Mouse (Mus musculus): ENCODE measurements at regions not wholly inside any gene's neighbourhood (a gene's known extent, or its start where the extent isn't known, plus 50 kb on each side); places are given as distances from the start of the nearest gene placed in this dataset.

DNA sequence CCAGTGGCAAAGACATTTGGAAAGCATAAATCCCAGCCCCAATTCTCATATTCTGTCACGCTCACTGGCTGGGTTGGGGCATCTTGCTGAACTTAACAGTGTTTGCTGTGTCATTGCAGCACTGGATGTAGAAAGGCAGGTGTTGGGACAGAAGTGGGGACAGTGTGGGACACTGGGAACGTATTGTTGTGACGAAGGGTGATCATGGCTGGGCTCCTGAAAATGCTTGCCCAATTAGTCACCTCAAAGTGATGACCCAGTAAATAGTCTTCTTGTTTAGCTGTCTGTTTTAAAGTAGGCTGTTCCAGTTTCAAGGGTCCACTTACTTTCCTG lies 100.0 kb upstream of the Eya4 start:
- H3K36me3 ChIP-seq: no peaks in the 10 kb centered on the region
- ATAC-seq (replicated peaks; ENCODE audit: low FRiP score): no peak
- H3K27ac ChIP-seq: no peak overlapping the region
- H3K9ac ChIP-seq: no peak overlapping the region
- no peaks in the 10 kb centered on the region for H3K9me3 ChIP-seq (replicated peaks)
- WGBS: 68% methylated on average over 3 of the region's 3 CpGs
- H3K27me3 ChIP-seq: no peaks in the 10 kb centered on the region
- no peak overlapping the region for H3K4me3 ChIP-seq (replicated peaks)
- H3K4me1 ChIP-seq: peaks cover 21% of the 10 kb centered on the region
- H3K4me2 ChIP-seq: peak overlapping the region; percentile 47; the same call in 1 of the 2 replicates

DNA sequence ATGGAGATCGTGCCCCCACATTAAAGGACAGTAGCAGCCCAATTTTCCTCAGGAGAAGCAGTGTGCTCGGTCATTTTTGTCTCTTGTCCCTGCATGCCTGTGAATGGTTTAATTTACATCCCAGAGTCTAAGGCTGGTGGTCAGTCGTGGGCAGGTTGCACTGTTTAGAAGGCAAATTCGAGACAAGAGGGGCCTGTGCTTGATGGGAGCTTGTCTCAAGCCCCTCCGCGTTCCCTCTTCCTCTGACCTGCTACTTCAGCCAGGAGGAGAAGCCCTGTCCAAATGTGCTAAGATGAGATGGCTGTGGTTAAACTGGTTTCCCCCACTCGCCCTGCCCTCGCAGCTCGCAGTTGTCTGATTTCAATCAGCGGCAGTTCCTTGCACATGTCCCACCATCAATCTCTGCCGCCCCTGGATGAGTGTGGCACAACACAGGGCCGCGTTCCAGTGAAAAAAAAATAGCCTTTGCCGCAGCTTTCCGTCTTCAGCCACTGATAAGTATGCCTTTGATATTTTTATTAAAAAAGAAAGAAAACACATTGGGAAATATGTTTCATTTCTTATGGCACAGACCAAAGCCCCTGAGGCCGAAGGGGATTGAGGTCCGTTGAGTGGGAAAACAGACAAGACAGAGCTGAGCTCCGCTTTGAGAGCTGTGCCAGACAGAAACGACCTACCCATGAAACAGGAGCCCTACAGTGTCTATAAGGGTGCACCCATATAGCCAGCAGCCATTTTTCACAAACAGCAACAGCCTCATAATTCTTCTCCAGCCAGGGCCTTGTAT lies 99.5 kb upstream of the Eya4 start:
- Histone ChIP-seq H3K27ac (0 out of 2 replicates have a peak overlapping the region, but pooled peaks have one; percentile 37), H3K27me3 (no peaks in the 10 kb centered on the region), H3K9ac (no peak overlapping the region), H3K36me3 (no peaks in the 10 kb centered on the region), H3K9me3 (replicated peaks) (no peaks in the 10 kb centered on the region), H3K4me3 (replicated peaks) (peak overlapping the region; percentile 8), H3K4me1 (peaks cover 21% of the 10 kb centered on the region), H3K4me2 (peak overlapping the region; percentile 47)
- WGBS: 22% methylated on average over 19 of the region's 19 CpGs
- ATAC-seq (replicated peaks; ENCODE audit: low FRiP score): no peak

DNA sequence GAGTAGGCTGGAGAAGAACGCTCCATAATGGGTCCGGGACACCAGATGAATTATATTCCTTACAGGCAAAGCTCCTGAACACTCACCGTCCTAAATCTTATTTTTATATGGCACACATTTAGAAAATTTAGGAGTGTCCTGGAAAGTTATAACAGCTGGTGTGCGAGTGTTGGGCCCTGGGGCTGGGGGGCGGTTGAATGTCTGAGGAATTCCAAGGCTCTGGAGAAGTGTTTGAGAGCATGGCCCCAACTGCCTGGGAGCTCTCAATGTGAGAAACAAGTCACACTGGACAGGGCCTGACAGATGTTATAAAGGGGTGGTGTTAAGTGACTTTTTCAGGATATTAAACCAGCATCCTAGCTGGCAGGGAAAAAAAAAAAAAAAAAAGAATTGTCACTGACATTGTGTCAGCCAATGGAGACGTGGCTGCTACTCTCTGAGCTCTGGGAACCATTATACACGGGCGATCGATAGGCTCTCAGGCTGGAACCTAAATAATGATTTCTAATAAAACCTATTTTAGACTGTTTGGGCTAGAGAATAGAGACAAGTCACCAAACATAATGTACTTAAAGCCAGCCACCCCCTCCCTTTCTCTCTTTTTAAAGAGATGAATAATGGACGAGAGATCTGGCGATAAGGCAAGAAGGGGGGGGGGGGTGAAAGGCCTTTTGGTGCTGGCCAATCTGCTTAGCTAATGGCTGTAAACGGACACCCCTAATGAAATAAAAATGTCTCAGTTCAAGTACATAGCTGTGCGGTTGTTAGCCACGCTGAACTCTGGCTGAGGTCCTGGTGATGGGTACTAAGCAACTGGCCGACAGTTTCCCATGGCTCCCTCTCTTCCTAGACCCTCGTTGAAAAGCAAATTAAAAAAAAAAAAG lies 98.6 kb upstream of the Eya4 start:
- Histone ChIP-seq H3K4me2 (peak overlapping the region; percentile 47), H3K4me3 (replicated peaks) (peak overlapping the region; percentile 8), H3K4me1 (peaks cover 21% of the 10 kb centered on the region), H3K27me3 (no peaks in the 10 kb centered on the region), H3K36me3 (no peaks in the 10 kb centered on the region), H3K9ac (no peak overlapping the region), H3K9me3 (replicated peaks) (no peaks in the 10 kb centered on the region), H3K27ac (0 out of 2 replicates have a peak overlapping the region, but pooled peaks have one; percentile 37)
- WGBS: 27% methylated on average over 16 of the region's 16 CpGs
- 0 out of 2 replicates have a peak, but pooled peaks have one; percentile 52 for ATAC-seq (replicated peaks; ENCODE audit: low FRiP score)

DNA sequence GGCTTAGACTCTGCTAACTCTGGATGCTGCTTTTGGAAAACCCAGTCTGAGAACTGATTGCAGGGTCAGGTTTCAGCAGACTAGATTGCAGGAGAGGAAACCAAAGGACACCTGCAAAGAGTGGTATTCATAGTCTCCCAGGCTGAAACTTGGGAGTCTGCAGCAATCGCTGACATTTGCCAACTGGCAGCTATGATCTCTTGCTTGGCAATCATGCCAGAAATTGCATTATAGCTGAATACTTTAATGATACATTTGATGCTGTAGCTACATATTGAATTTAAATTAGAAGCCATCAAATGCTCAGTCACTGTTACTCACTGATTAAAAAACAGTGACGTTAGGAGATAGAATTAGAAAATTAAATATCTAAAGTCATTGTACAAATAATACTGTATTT lies 79.8 kb upstream of the Eya4 start:
- no peaks in the 10 kb centered on the region for H3K36me3 ChIP-seq

DNA sequence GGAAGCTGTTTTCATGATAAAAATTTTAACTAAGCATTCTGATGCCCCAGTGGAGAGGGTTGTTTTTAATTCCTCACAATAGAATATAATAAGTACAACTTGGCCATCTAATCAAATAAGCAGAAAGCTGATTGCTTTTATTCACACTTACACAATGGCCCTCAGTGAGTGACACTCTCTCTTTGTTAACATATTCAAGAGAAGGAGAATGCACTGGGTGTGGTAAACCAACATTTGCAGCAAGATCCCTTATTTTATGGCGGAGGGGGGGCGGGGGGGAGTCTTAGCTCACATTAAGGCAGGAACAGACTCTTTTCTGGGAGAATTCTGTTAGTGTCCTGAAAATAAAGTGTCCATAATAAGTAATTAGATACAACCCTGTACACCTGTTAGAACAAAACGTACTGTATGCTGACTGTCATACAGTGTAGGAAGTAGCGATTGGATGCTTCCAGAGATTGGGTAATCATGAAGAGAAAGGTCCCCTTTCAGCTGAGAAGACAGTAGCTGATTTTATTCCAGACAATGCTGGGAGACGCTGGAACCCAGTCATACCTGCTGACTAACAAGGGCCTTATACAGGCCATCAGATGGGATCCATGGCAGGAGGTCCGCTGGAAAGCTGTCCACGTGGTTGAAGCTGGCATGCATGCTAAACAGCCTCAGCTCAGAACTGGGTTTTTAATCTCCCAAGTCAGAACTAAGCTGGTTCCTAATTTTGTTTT lies 63.4 kb upstream of the Eya4 start:
- H3K9ac ChIP-seq: no peak overlapping the region
- no peaks in the 10 kb centered on the region for H3K36me3 ChIP-seq
- ATAC-seq (replicated peaks; ENCODE audit: low FRiP score): no peak
- 76% methylated on average over 7 of the region's 7 CpGs for WGBS
- H3K4me3 ChIP-seq (replicated peaks): no peak overlapping the region
- H3K27ac ChIP-seq: no peak overlapping the region
- H3K4me2 ChIP-seq: no peak overlapping the region
- no peaks in the 10 kb centered on the region for H3K4me1 ChIP-seq
- H3K27me3 ChIP-seq: no peaks in the 10 kb centered on the region
- no peaks in the 10 kb centered on the region for H3K9me3 ChIP-seq (replicated peaks)

More for the DNA sequence above, 79.8 kb upstream of the Eya4 start:
- no peaks in the 10 kb centered on the region for H3K9me3 ChIP-seq (replicated peaks)
- no peak overlapping the region for H3K4me3 ChIP-seq (replicated peaks)
- H3K4me2 ChIP-seq: no peak overlapping the region
- no peak overlapping the region for H3K27ac ChIP-seq
- ATAC-seq (replicated peaks; ENCODE audit: low FRiP score): no peak
- no peaks in the 10 kb centered on the region for H3K4me1 ChIP-seq
- H3K9ac ChIP-seq: no peak overlapping the region
- 65% methylated on average over 2 of the region's 2 CpGs for WGBS
- no peaks in the 10 kb centered on the region for H3K27me3 ChIP-seq

DNA sequence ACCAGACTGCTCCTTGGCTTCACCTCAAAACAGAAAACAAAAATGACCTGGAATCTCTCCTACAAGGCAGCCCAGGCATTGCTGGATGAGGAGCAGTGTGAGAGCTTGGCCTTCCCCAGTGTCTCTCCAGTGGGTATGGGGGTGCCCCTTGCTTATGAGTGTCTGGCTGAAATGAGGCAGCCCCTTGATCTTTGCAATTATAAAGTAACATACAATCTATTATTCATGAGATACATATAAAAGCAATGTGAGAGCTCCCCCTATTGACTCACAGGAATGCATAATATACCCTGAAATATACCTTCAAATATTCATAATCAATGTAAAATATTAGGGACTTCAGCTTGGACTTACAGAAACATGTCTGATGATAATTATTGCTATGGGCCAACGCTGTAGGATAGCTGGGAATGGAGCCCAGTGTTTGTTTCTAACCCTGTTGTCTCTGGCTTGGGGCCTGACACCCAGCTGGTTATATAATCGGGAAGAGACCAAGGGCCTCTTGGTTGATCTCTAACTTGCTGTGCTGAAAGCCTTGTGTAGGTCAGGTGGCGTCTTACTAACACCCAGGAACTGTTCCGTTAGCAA lies 52.9 kb upstream of the Eya4 start:
- H3K27me3 ChIP-seq: no peaks in the 10 kb centered on the region
- H3K4me1 ChIP-seq: peaks cover 7% of the 10 kb centered on the region; the same call in 1 of the 2 replicates
- H3K4me2 ChIP-seq: no peak overlapping the region
- 55% methylated on average over 4 of the region's 4 CpGs for WGBS
- H3K36me3 ChIP-seq: no peaks in the 10 kb centered on the region
- H3K27ac ChIP-seq: no peak overlapping the region
- H3K4me3 ChIP-seq (replicated peaks): no peak overlapping the region
- H3K9ac ChIP-seq: no peak overlapping the region
- peaks cover 6% of the 10 kb centered on the region; the same call in 1 of the 2 replicates for H3K9me3 ChIP-seq (replicated peaks)
- peak; percentile 49; the same call in 1 of the 2 replicates for ATAC-seq (replicated peaks; ENCODE audit: low FRiP score)

Measured in kidney, embryonic 15.5 days (tissue).